Mouse (Mus musculus) MEL (cell line): Measurements from ENCODE around the gene Mfsd4b4. TPM values are rescaled to one million over a fixed set of nuclear protein-coding genes. Genes with fewer than 3 reads are reported as not detected.

Experiments used
- DNase-seq: peaks from one replicate; pipeline ENCODE4 v3.0.0; 2011; ENCODE audit warnings: low read depth, low spot score
- H3K27ac ChIP-seq: 2 replicates; pipeline ENCODE4 v1.5.1; 2012; ENCODE audit warnings: low read depth, mild to moderate bottlenecking, control low read depth, low read length, moderate library complexity; ENCODE audit not compliant: control insufficient read depth
- H3K27me3 ChIP-seq, 2 experiments: fragments of 150-350 bp in 1 of 2; sonication (generic) in 1 of 2; 2 replicates each; pipeline ENCODE4 v1.6.1; 2012; ENCODE audit warnings: low read length in 2 of 2, mild to moderate bottlenecking in 2 of 2, improper control_type of control experiment in 1 of 2, moderate library complexity in 1 of 2; ENCODE audit not compliant: insufficient read depth in 2 of 2, control insufficient read depth in 1 of 2
- H3K36me3 ChIP-seq, 2 experiments: 2 replicates each; pipeline ENCODE4 v1.6.1; 2012 to 2014; ENCODE audit warnings: low read length in 2 of 2, improper control_type of control experiment in 1 of 2, inconsistent platforms in 1 of 2, mild to moderate bottlenecking in 1 of 2; ENCODE audit not compliant: insufficient read depth in 2 of 2, control insufficient read depth in 1 of 2
- H3K4me1 ChIP-seq, 2 experiments: fragments of 150-350 bp in 1 of 2; sonication (generic) in 1 of 2; 2 replicates each; pipeline ENCODE4 v1.6.1; 2012; ENCODE audit warnings: low read length in 2 of 2, improper control_type of control experiment in 1 of 2, mild to moderate bottlenecking in 1 of 2; ENCODE audit not compliant: insufficient read depth in 2 of 2, control insufficient read depth in 1 of 2
- H3K4me3 ChIP-seq, 2 experiments: fragments of 150-350 bp in 1 of 2; sonication (generic) in 1 of 2; 2 replicates each; pipeline ENCODE4 v1.5.1; 2012; ENCODE audit warnings: low read depth in 2 of 2, low read length in 2 of 2, mild to moderate bottlenecking in 2 of 2, moderate library complexity in 2 of 2, control low read depth in 1 of 2, improper control_type of control experiment in 1 of 2; ENCODE audit not compliant: control insufficient read depth in 1 of 2, insufficient read depth in 1 of 2
- H3K79me2 ChIP-seq: 2 replicates; pipeline ENCODE4 v1.6.1; 2012; ENCODE audit warnings: mild to moderate bottlenecking, low read length, moderate library complexity; ENCODE audit not compliant: control insufficient read depth, poor library complexity, insufficient read depth
- H3K9ac ChIP-seq: 2 replicates; pipeline ENCODE4 v1.6.1; 2012; ENCODE audit warnings: low read depth, mild to moderate bottlenecking, control low read depth, low read length, moderate library complexity; ENCODE audit not compliant: control insufficient read depth, poor library complexity, severe bottlenecking
- H3K9me3 ChIP-seq: fragments of 150-350 bp; sonication (generic); replicated peaks from 2 replicates; pipeline ENCODE4 v1.6.1; 2012; ENCODE audit warnings: mild to moderate bottlenecking, low read length, improper control_type of control experiment, moderate library complexity; ENCODE audit not compliant: insufficient read depth
- BHLHE40 ChIP-seq: IDR thresholded peaks from 2 replicates; pipeline ENCODE4 v1.6.1; 2012; ENCODE audit warnings: low read depth, mild to moderate bottlenecking, inconsistent platforms, low read length, improper control_type of control experiment, borderline replicate concordance
- CTCF ChIP-seq, 3 experiments: IDR thresholded peaks in 2 of 3; conservative IDR thresholded peaks in 1 of 3; 2 replicates each; pipeline ENCODE4 v1.5.1; 2011 to 2012; ENCODE audit warnings: low read length in 3 of 3, low read depth in 2 of 3, mild to moderate bottlenecking in 2 of 3, improper control_type of control experiment in 1 of 3, inconsistent platforms in 1 of 3, mixed read lengths in 1 of 3, moderate library complexity in 1 of 3; ENCODE audit not compliant: control insufficient read depth in 1 of 3, insufficient read depth in 1 of 3, poor library complexity in 1 of 3, severe bottlenecking in 1 of 3
- E2F4 ChIP-seq: IDR thresholded peaks from 2 replicates; pipeline ENCODE4 v1.6.1; 2011; ENCODE audit warnings: low read depth, low read length, improper control_type of control experiment, borderline replicate concordance
- EP300 ChIP-seq, 2 experiments: IDR thresholded peaks; 2 replicates each; pipeline ENCODE4 v1.6.1; 2011; ENCODE audit warnings: improper control_type of control experiment in 2 of 2, low read length in 2 of 2, low read depth in 1 of 2, mild to moderate bottlenecking in 1 of 2
- GABPA ChIP-seq: IDR thresholded peaks from 2 replicates; pipeline ENCODE4 v1.6.1; 2012; ENCODE audit warnings: low read depth, mild to moderate bottlenecking, inconsistent platforms, low read length, improper control_type of control experiment, moderate library complexity
- HCFC1 ChIP-seq: IDR thresholded peaks from 2 replicates; pipeline ENCODE4 v1.6.1; 2012; ENCODE audit warnings: low read depth, mild to moderate bottlenecking, inconsistent platforms, low read length, improper control_type of control experiment, moderate library complexity
- JUND ChIP-seq: IDR thresholded peaks from 2 replicates; pipeline ENCODE4 v1.6.1; 2011; ENCODE audit warnings: low read depth, mild to moderate bottlenecking, improper control_type of control experiment, low read length
- MAFK ChIP-seq: IDR thresholded peaks from 2 replicates; pipeline ENCODE4 v1.6.1; 2011; ENCODE audit warnings: low read depth, mild to moderate bottlenecking, low read length, improper control_type of control experiment, borderline replicate concordance
- MAX ChIP-seq: IDR thresholded peaks from 2 replicates; pipeline ENCODE4 v1.6.1; 2011; ENCODE audit warnings: low read length, improper control_type of control experiment
- MAZ ChIP-seq: IDR thresholded peaks from 2 replicates; pipeline ENCODE4 v1.6.1; 2012; ENCODE audit warnings: low read depth, mild to moderate bottlenecking, inconsistent platforms, low read length, improper control_type of control experiment
- MYC ChIP-seq: IDR thresholded peaks from 2 replicates; pipeline ENCODE4 v1.6.1; 2011; ENCODE audit warnings: low read depth, mild to moderate bottlenecking, low read length, improper control_type of control experiment, moderate library complexity
- NELFE ChIP-seq: IDR thresholded peaks from 2 replicates; pipeline ENCODE4 v1.6.1; 2011; ENCODE audit warnings: low read depth, low read length, improper control_type of control experiment
- POLR2A ChIP-seq, 2 experiments: IDR thresholded peaks; 2 replicates each; pipeline ENCODE4 v1.6.1; 2011 to 2012; ENCODE audit warnings: low read length in 2 of 2, mild to moderate bottlenecking in 2 of 2, control low read depth in 1 of 2, improper control_type of control experiment in 1 of 2, low read depth in 1 of 2, moderate library complexity in 1 of 2; ENCODE audit not compliant: control insufficient read depth in 1 of 2, insufficient read depth in 1 of 2, poor library complexity in 1 of 2
- POLR2AphosphoS2 ChIP-seq: IDR thresholded peaks from 2 replicates; pipeline ENCODE4 v1.6.1; 2011; ENCODE audit warnings: low read length, improper control_type of control experiment
- POLR2AphosphoS5 ChIP-seq: IDR thresholded peaks from 2 replicates; pipeline ENCODE4 v1.6.1; 2012; ENCODE audit warnings: low read depth, borderline replicate concordance, mild to moderate bottlenecking, inconsistent platforms, low read length, moderate library complexity, mixed read lengths
- RAD21 ChIP-seq: IDR thresholded peaks from 2 replicates; pipeline ENCODE4 v1.6.1; 2011; ENCODE audit warnings: mild to moderate bottlenecking, low read depth, low read length, improper control_type of control experiment
- RCOR1 ChIP-seq: IDR thresholded peaks from 2 replicates; pipeline ENCODE4 v1.6.1; 2012; ENCODE audit warnings: low read depth, mild to moderate bottlenecking, inconsistent platforms, low read length, improper control_type of control experiment
- UBTF ChIP-seq: IDR thresholded peaks from 2 replicates; pipeline ENCODE4 v1.6.1; 2012; ENCODE audit warnings: low read depth, mild to moderate bottlenecking, inconsistent platforms, low read length, improper control_type of control experiment, moderate library complexity, borderline replicate concordance; ENCODE audit not compliant: insufficient read depth
- USF1 ChIP-seq: IDR thresholded peaks from 2 replicates; pipeline ENCODE4 v1.6.1; 2014; ENCODE audit warnings: low read depth, mild to moderate bottlenecking, inconsistent platforms, low read length, improper control_type of control experiment, moderate library complexity
- polyA plus RNA-seq, 2 experiments: library from polyadenylated mRNA; stranded (reverse) in 1 of 2; unstranded in 1 of 2; fragments of >175 nt in 1 of 2; fragments of >200 nt in 1 of 2; gene quantifications; 2 replicates each; pipeline versions ENCODE4 v1.2.1 to v1.2.4; 2012; ENCODE audit warnings: low replicate concordance in 2 of 2, low read depth in 1 of 2; ENCODE audit not compliant: insufficient read length in 2 of 2, insufficient read depth in 1 of 2, missing spikeins in 1 of 2
- total RNA-seq: library from RNA; depleted of rRNA; stranded (reverse); fragments of 300-350 nt; gene quantifications from 2 replicates; pipeline ENCODE4 v1.2.3, GENCODE M21; 2012; rRNA removed

Mfsd4b4 gene
- total and polyA plus RNA-seq, 3 experiments, result 0.04 TPM; not detected in 2

GRCm38 (mm10) chr10:39842621-39843020 lies 56.4 kb downstream of the Mfsd4b4 start:
- no peak for TF ChIP-seq CTCF (IDR thresholded peaks at IDR 0.05 in 2 of 3, conservative IDR thresholded peaks at IDR 0.05 in 1 of 3; ENCODE audit: control insufficient read depth in 1 of 3, insufficient read depth in 1 of 3, low read depth in 2 of 3, low read length in 3 of 3, poor library complexity in 1 of 3, severe bottlenecking in 1 of 3)
- no peak for TF ChIP-seq MAZ
- no peak for TF ChIP-seq BHLHE40
- no peak for TF ChIP-seq UBTF
- no peak for TF ChIP-seq JUND
- TF ChIP-seq MAFK, result no peak
- no peak for TF ChIP-seq RCOR1
- no peak for TF ChIP-seq EP300 (IDR thresholded peaks at IDR 0.05; ENCODE audit: low read depth in 1 of 2, low read length in 2 of 2)
- TF ChIP-seq POLR2AphosphoS5, result no peak
- TF ChIP-seq HCFC1, result no peak
- no peak for TF ChIP-seq POLR2A (IDR thresholded peaks at IDR 0.05; ENCODE audit: control insufficient read depth in 1 of 2, insufficient read depth in 1 of 2, low read depth in 1 of 2, low read length in 2 of 2, poor library complexity in 1 of 2)
- no peak for TF ChIP-seq MAX
- TF ChIP-seq GABPA, result no peak
- no peak for TF ChIP-seq RAD21
- no peak for TF ChIP-seq POLR2AphosphoS2
- no peak for TF ChIP-seq MYC
- no peak for TF ChIP-seq NELFE
- TF ChIP-seq E2F4, result no peak
- no peak for TF ChIP-seq USF1
- no peak overlapping the region for H3K4me3 ChIP-seq
- H3K4me1 ChIP-seq, result no peaks in the 10 kb centered on the region
- H3K9ac ChIP-seq, result no peak overlapping the region
- DNase-seq, result no peak
- H3K36me3 ChIP-seq, result peaks cover 0 to 5% of the 10 kb centered on the region in 2 experiments; a peak in 2 of 4 replicates
- no peaks in the 10 kb centered on the region for H3K27me3 ChIP-seq
- H3K27ac ChIP-seq, result no peak overlapping the region
- no peaks in the 10 kb centered on the region for H3K79me2 ChIP-seq
- no peaks in the 10 kb centered on the region for H3K9me3 ChIP-seq

Other genes starting within 250 kb of the Mfsd4b4 start
- 6.9 and 9.3 TPM in 2 replicates for gene Rev3l, start 167.1 kb downstream of the Mfsd4b4 start, total RNA-seq
- 10 to 100 TPM; 12.4 to 71.5 TPM for gene Rev3l, start 167.1 kb downstream of the Mfsd4b4 start, polyA plus RNA-seq
- not detected in 2 replicates for gene Mfsd4b2, start 27.7 kb upstream of the Mfsd4b4 start, total RNA-seq
- not detected for gene Mfsd4b2, start 27.7 kb upstream of the Mfsd4b4 start, polyA plus RNA-seq
- gene Mfsd4b3, start 60.9 kb upstream of the Mfsd4b4 start, total RNA-seq, result not detected in 2 replicates
- gene Mfsd4b3, start 60.9 kb upstream of the Mfsd4b4 start, polyA plus RNA-seq, result not detected
- gene Mfsd4b5, start 87.4 kb upstream of the Mfsd4b4 start, total RNA-seq, result not detected in 2 replicates
- not detected for gene Mfsd4b5, start 87.4 kb upstream of the Mfsd4b4 start, polyA plus RNA-seq
- not detected in 2 replicates for gene Mfsd4b1, start 126.0 kb upstream of the Mfsd4b4 start, total RNA-seq
- gene Mfsd4b1, start 126.0 kb upstream of the Mfsd4b4 start, polyA plus RNA-seq, result not detected
- gene Slc16a10, start 243.0 kb upstream of the Mfsd4b4 start, total RNA-seq, result 13.2 TPM in 2 replicates
- gene Slc16a10, start 243.0 kb upstream of the Mfsd4b4 start, polyA plus RNA-seq, result 10 to 100 TPM in 1 of 2 experiments, not detected in 1; 17.9 TPM